Mouse (Mus musculus): ENCODE results near the gene Coro1c. TPM values are rescaled to one million over a fixed set of nuclear protein-coding genes. Genes with fewer than 3 reads are reported as not detected.

Coro1c gene
- polyA plus RNA-seq, 1 experiment from 2014 or later: 108 TPM

- WGBS: 86% methylated on average over 12 of the region's 12 CpGs
- no peaks in the 10 kb centered on the region for H3K36me3 ChIP-seq (ENCODE audit: control insufficient read depth, insufficient read depth, low read length)
- H3K27me3 ChIP-seq (ENCODE audit: control insufficient read depth, insufficient read depth, low read length): no peaks in the 10 kb centered on the region
- H3K4me3 ChIP-seq (ENCODE audit: low read length): no peak overlapping the region
- H3K4me1 ChIP-seq (ENCODE audit: control insufficient read depth, insufficient read depth, low read length): peaks cover 27% of the 10 kb centered on the region
- H3K27ac ChIP-seq (ENCODE audit: low read depth, low read length): no peak overlapping the region
- H3K9me3 ChIP-seq (ENCODE audit: control insufficient read depth, low read length): no peaks in the 10 kb centered on the region
- no peak overlapping the region for H3K9ac ChIP-seq (ENCODE audit: low read depth, low read length)
- no peak for ATAC-seq (ENCODE audit: low FRiP score, low TSS enrichment)
- H3K4me2 ChIP-seq (replicated peaks; ENCODE audit: low read depth, low read length): no peak overlapping the region
These were observed 9.0 kb downstream of the Coro1c start for GRCm38 (mm10) chr5:113899543-113899942.

GRCm38 (mm10) chr5:113892005-113892404 lies 16.6 kb downstream of the Coro1c start:
- Histone ChIP-seq H3K4me1 (ENCODE audit: control insufficient read depth, insufficient read depth, low read length) (peaks cover 32% of the 10 kb centered on the region; the same call in 1 of the 2 replicates), H3K9ac (ENCODE audit: low read depth, low read length) (no peak overlapping the region)

GRCm38 (mm10) chr5:113890874-113891273 lies 17.7 kb downstream of the Coro1c start:
- no peaks in the 10 kb centered on the region for H3K27me3 ChIP-seq (ENCODE audit: control insufficient read depth, insufficient read depth, low read length)
- H3K9me3 ChIP-seq (ENCODE audit: control insufficient read depth, low read length): no peaks in the 10 kb centered on the region
- ATAC-seq (ENCODE audit: low FRiP score, low TSS enrichment): no peak
- H3K4me3 ChIP-seq (ENCODE audit: low read length): no peak overlapping the region
- H3K36me3 ChIP-seq (ENCODE audit: control insufficient read depth, insufficient read depth, low read length): no peaks in the 10 kb centered on the region
- no peak overlapping the region for H3K4me2 ChIP-seq (replicated peaks; ENCODE audit: low read depth, low read length)
- H3K9ac ChIP-seq (ENCODE audit: low read depth, low read length): no peak overlapping the region
- peaks cover 33% of the 10 kb centered on the region; the same call in 1 of the 2 replicates for H3K4me1 ChIP-seq (ENCODE audit: control insufficient read depth, insufficient read depth, low read length)
- 66% methylated on average over 18 of the region's 18 CpGs for WGBS
- peak overlapping the region; percentile 34 for H3K27ac ChIP-seq (ENCODE audit: low read depth, low read length)

More at GRCm38 (mm10) chr5:113892005-113892404, 16.6 kb downstream of the Coro1c start:
- Histone ChIP-seq H3K27ac (ENCODE audit: low read depth, low read length) (no peak overlapping the region), H3K4me2 (replicated peaks; ENCODE audit: low read depth, low read length) (no peak overlapping the region), H3K36me3 (ENCODE audit: control insufficient read depth, insufficient read depth, low read length) (no peaks in the 10 kb centered on the region), H3K4me3 (ENCODE audit: low read length) (no peak overlapping the region), H3K9me3 (ENCODE audit: control insufficient read depth, low read length) (no peaks in the 10 kb centered on the region), H3K27me3 (ENCODE audit: control insufficient read depth, insufficient read depth, low read length) (no peaks in the 10 kb centered on the region)
- ATAC-seq (ENCODE audit: low FRiP score, low TSS enrichment): no peak
- 81% methylated on average over 7 of the region's 7 CpGs for WGBS

- Histone ChIP-seq H3K4me2 (replicated peaks; ENCODE audit: low read depth, low read length) (no peak overlapping the region), H3K27ac (ENCODE audit: low read depth, low read length) (no peak overlapping the region; the same call in 1 of the 2 replicates), H3K36me3 (ENCODE audit: control insufficient read depth, insufficient read depth, low read length) (no peaks in the 10 kb centered on the region), H3K4me1 (ENCODE audit: control insufficient read depth, insufficient read depth, low read length) (peaks cover 35% of the 10 kb centered on the region; the same call in 1 of the 2 replicates), H3K27me3 (ENCODE audit: control insufficient read depth, insufficient read depth, low read length) (no peaks in the 10 kb centered on the region), H3K4me3 (ENCODE audit: low read length) (no peak overlapping the region), H3K9me3 (ENCODE audit: control insufficient read depth, low read length) (no peaks in the 10 kb centered on the region), H3K9ac (ENCODE audit: low read depth, low read length) (no peak overlapping the region)
- WGBS: 37% methylated on average over 4 of the region's 4 CpGs
- ATAC-seq (ENCODE audit: low FRiP score, low TSS enrichment): no peak
These were observed 18.6 kb downstream of the Coro1c start for GRCm38 (mm10) chr5:113889912-113890311.

- Histone ChIP-seq H3K4me1 (ENCODE audit: control insufficient read depth, insufficient read depth, low read length) (peaks cover 38% of the 10 kb centered on the region; the same call in 1 of the 2 replicates), H3K27ac (ENCODE audit: low read depth, low read length) (peak overlapping the region; percentile 56; the same call in 1 of the 2 replicates), H3K27me3 (ENCODE audit: control insufficient read depth, insufficient read depth, low read length) (no peaks in the 10 kb centered on the region), H3K4me2 (replicated peaks; ENCODE audit: low read depth, low read length) (no peak overlapping the region; the same call in 1 of the 2 replicates), H3K9ac (ENCODE audit: low read depth, low read length) (no peak overlapping the region), H3K9me3 (ENCODE audit: control insufficient read depth, low read length) (no peaks in the 10 kb centered on the region), H3K4me3 (ENCODE audit: low read length) (no peak overlapping the region), H3K36me3 (ENCODE audit: control insufficient read depth, insufficient read depth, low read length) (no peaks in the 10 kb centered on the region)
- peak; percentile 43 for ATAC-seq (ENCODE audit: low FRiP score, low TSS enrichment)
- WGBS: 34% methylated on average over 18 of the region's 19 CpGs
These were observed 19.2 kb downstream of the Coro1c start for GRCm38 (mm10) chr5:113889181-113889906.

- peaks cover 39% of the 10 kb centered on the region for H3K4me1 ChIP-seq (ENCODE audit: control insufficient read depth, insufficient read depth, low read length)
- peak overlapping the region; percentile 56; the same call in 1 of the 2 replicates for H3K27ac ChIP-seq (ENCODE audit: low read depth, low read length)
- no peaks in the 10 kb centered on the region for H3K27me3 ChIP-seq (ENCODE audit: control insufficient read depth, insufficient read depth, low read length)
- WGBS: 70% methylated on average over 5 of the region's 5 CpGs
- ATAC-seq (ENCODE audit: low FRiP score, low TSS enrichment): no peak
- no peak overlapping the region for H3K4me2 ChIP-seq (replicated peaks; ENCODE audit: low read depth, low read length)
- no peaks in the 10 kb centered on the region for H3K9me3 ChIP-seq (ENCODE audit: control insufficient read depth, low read length)
- no peak overlapping the region for H3K9ac ChIP-seq (ENCODE audit: low read depth, low read length)
- no peak overlapping the region for H3K4me3 ChIP-seq (ENCODE audit: low read length)
- H3K36me3 ChIP-seq (ENCODE audit: control insufficient read depth, insufficient read depth, low read length): no peaks in the 10 kb centered on the region
These were observed 20.3 kb downstream of the Coro1c start for GRCm38 (mm10) chr5:113888186-113888795.

GRCm38 (mm10) chr5:113887132-113887531 lies 21.4 kb downstream of the Coro1c start:
- Histone ChIP-seq H3K4me3 (ENCODE audit: low read length) (no peak overlapping the region), H3K36me3 (ENCODE audit: control insufficient read depth, insufficient read depth, low read length) (no peaks in the 10 kb centered on the region), H3K4me2 (replicated peaks; ENCODE audit: low read depth, low read length) (no peak overlapping the region), H3K9ac (ENCODE audit: low read depth, low read length) (no peak overlapping the region), H3K27me3 (ENCODE audit: control insufficient read depth, insufficient read depth, low read length) (no peaks in the 10 kb centered on the region), H3K9me3 (ENCODE audit: control insufficient read depth, low read length) (no peaks in the 10 kb centered on the region), H3K4me1 (ENCODE audit: control insufficient read depth, insufficient read depth, low read length) (peaks cover 51% of the 10 kb centered on the region), H3K27ac (ENCODE audit: low read depth, low read length) (no peak overlapping the region)
- ATAC-seq (ENCODE audit: low FRiP score, low TSS enrichment): no peak
- 30% methylated on average over 11 of the region's 11 CpGs for WGBS

- Histone ChIP-seq H3K9ac (ENCODE audit: low read depth, low read length) (no peak overlapping the region), H3K36me3 (ENCODE audit: control insufficient read depth, insufficient read depth, low read length) (peaks cover 9% of the 10 kb centered on the region; the same call in 1 of the 2 replicates), H3K4me2 (replicated peaks; ENCODE audit: low read depth, low read length) (no peak overlapping the region), H3K4me3 (ENCODE audit: low read length) (no peak overlapping the region), H3K27me3 (ENCODE audit: control insufficient read depth, insufficient read depth, low read length) (no peaks in the 10 kb centered on the region), H3K27ac (ENCODE audit: low read depth, low read length) (no peak overlapping the region), H3K9me3 (ENCODE audit: control insufficient read depth, low read length) (no peaks in the 10 kb centered on the region), H3K4me1 (ENCODE audit: control insufficient read depth, insufficient read depth, low read length) (peaks cover 48% of the 10 kb centered on the region)
- no peak for ATAC-seq (ENCODE audit: low FRiP score, low TSS enrichment)
- 63% methylated on average over 8 of the region's 8 CpGs for WGBS
These were observed 22.9 kb downstream of the Coro1c start for GRCm38 (mm10) chr5:113885623-113886022.

GRCm38 (mm10) chr5:113884750-113885149 lies 23.8 kb downstream of the Coro1c start:
- peaks cover 17% of the 10 kb centered on the region; the same call in 1 of the 2 replicates for H3K36me3 ChIP-seq (ENCODE audit: control insufficient read depth, insufficient read depth, low read length)
- no peak overlapping the region for H3K27ac ChIP-seq (ENCODE audit: low read depth, low read length)
- H3K9me3 ChIP-seq (ENCODE audit: control insufficient read depth, low read length): no peaks in the 10 kb centered on the region
- 49% methylated on average over 7 of the region's 7 CpGs for WGBS
- no peak for ATAC-seq (ENCODE audit: low FRiP score, low TSS enrichment)
- H3K4me2 ChIP-seq (replicated peaks; ENCODE audit: low read depth, low read length): no peak overlapping the region
- no peaks in the 10 kb centered on the region for H3K27me3 ChIP-seq (ENCODE audit: control insufficient read depth, insufficient read depth, low read length)
- H3K9ac ChIP-seq (ENCODE audit: low read depth, low read length): no peak overlapping the region
- no peak overlapping the region for H3K4me3 ChIP-seq (ENCODE audit: low read length)
- H3K4me1 ChIP-seq (ENCODE audit: control insufficient read depth, insufficient read depth, low read length): peaks cover 41% of the 10 kb centered on the region

All from kidney, embryonic 14.5 days (tissue).